Mouse (Mus musculus) neural tube, embryonic 10.5 days (tissue): ENCODE measurements around the gene Nav2.

Experiments
- DNase-seq: peaks from one replicate; pipeline ENCODE4 v3.0.0-alpha.2; 2017; ENCODE audit warnings: low spot score; ENCODE audit errors: extremely low spot score

The Nav2 gene

DNA sequence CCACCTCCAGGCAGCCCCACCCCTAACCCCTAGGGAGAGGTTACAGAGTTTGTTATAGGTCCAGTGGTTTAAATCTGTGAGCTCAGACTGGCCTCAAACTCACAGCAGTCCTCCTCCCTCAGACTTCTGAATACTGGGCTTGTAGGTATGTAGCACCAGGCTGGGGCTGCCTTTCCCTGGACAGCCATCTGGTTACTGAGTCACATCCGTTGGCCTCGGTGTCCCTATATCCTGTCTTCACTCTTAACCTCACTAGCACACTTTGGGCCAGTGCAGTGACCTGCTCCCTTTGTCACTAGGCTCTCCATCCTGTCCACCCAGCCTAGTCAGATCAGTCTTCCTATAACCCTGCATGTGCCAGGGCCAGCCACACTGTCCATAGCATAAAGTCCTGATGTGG lies 19.8 kb upstream of the Nav2 start:
- no peak for DNase-seq

DNA sequence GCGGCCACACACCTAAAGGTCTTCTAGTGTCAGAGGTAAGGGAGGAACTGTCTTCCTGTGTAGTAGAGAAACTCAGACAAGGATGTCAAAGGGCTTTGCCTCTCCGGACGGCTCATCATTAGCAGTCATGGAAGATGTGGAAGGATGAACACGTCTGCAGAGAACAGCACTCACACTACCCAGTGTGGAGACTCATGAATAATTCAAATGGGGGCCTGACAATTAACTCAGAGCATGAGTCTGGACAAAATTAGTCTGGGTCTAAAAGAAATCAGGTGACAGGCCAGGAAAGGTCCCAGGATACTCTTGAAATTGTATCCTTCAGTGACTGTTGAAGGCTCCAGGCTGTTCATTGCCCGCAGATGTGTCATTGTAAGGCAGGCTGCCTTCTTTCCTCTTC lies 17.5 kb upstream of the Nav2 start:
- no peak for DNase-seq

DNA sequence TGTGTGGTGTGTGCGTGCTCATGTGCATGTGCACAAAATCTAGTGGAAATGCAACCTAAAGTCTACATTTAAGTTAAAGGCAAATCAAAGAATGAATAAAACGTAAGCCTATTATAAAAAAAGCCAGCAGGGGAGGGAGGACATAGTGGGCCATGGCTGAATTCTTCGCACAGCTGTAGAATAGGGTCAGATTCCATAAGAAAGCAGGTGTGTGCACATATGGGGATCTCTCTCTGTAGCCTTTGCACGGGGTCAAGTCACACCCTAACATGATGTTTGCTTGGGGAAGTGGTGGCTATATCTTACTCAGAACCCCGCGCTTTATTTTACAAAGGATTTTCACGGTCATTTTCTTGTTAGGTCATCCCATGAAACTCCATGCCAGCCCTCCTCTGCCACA lies 15.4 kb upstream of the Nav2 start:
- DNase-seq, result no peak

DNA sequence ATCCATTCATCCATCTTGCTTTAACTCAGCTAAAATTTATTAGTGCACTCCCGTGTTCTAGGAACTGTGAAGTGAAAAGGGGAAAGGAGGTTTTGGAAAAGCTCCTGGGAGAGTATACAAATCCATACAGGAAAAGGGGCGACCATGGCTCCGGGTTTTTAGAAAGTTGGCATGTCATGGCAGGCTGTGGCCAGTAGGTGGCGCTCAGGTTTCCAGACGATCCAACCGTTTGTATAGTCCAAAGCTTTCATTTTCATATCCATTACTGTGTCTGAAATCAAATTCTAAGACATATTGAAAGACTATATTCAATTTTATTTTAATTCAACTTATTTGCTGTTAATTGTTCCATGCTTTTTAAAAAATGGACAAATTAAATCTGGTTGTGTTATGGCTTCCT lies 14.4 kb upstream of the Nav2 start:
- DNase-seq, result peak; percentile 75

DNA sequence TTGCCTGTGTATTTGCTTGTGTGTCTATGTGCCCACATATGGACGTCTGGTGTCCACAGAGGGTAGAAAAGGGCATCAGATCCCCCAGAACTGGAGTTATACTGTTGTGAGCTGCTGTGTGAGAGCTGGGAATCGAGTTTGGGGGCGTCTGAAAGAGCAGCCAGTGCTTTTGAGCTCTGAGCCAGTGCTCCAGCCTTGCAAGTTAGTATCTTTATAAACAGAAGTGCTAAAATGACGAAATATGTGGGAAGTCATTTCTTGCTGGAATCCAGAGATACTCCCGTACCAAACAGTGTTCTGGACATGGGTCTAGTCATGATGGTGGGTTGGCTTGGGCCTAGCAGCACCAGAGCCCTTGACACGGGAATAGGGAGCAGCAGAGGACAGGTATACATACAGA lies 13.8 kb upstream of the Nav2 start:
- no peak for DNase-seq

DNA sequence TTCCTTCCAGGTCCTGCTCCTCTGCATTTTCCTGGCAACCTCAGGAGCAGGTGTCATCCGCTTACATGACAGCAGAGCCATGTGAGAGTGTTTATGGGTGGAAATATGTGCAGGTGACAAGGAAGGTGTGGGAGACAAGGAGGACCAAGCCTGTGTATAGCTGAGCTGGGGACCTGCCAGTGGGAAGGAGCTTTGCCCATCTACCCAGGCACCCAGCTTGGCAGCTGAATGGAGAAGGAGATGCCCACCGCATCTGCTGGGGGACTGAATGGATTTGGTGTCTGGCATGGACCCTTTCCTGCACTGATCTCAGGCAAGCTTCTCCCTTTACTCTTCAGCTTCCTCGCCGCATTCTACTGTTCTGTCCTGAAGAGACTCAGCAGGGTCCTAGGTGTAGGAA lies 13.0 kb upstream of the Nav2 start:
- no peak for DNase-seq

DNA sequence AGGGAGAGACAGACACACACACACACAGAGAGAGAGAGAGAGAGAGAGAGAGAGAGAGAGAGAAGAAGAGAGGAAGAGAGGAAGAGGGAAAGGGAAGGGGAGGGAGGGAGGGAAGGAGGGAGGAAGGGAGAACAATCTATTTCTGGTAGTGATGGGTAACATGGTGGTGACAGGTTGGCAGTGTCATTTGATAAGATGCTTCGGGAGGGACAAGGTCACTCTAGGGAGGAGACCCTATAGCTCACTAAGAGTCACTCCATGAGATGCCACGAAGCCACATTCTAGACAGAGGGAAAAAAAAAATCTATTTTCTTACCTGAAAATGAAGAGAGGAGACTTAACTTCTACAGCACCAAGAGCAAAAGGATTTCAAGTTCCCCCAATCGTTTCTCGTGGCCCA lies 12.5 kb upstream of the Nav2 start:
- no peak for DNase-seq

DNA sequence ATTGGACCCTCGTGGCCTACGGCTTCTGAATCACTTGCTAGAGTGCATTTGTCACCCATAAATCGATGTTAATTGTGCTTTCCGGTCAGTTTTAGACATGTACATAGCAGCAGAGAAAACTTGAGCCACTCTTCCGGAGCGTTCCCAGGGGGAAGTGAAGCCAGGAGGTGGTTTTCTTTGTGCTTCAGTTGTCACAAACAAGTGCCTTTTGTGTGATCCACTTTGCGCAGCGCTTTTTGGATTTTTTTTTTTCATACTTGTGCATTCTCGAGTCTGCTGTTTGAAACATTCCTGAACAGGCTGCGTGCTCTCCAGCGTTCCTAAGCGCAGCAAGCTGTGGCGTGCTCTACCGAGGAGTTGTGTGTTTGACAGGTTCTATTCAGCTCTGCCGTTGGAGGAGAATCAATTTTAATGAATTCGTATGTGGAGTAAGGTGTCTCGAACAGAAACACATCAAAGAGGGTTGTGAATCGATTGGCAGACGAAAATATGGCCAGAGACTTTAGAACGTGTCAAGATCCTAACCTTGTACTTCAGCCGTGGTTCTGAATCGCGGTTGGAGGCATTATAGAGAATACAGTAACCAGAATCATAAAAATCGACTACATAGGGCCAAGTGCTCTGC lies 10.9 kb upstream of the Nav2 start:
- no peak for DNase-seq

DNA sequence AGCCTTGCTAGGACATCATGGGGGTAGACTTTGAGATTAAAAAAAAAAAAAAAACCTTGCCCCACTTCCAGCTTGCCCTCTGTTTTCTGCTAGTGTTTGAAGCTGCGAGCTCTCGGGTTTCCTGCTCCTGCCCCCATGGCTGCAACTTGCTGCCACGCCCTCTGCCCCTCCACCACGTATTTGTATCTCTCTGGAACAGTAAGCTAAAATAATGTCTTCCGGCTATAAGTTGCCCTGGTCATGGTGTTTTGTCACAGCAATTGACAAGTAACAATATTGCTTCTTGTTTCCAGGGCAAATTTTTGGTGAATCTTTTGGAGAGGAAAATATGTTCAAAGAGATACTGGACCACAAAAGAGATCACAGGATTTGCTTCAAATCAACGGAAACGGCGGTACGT lies 10.1 kb upstream of the Nav2 start:
- no peak for DNase-seq

DNA sequence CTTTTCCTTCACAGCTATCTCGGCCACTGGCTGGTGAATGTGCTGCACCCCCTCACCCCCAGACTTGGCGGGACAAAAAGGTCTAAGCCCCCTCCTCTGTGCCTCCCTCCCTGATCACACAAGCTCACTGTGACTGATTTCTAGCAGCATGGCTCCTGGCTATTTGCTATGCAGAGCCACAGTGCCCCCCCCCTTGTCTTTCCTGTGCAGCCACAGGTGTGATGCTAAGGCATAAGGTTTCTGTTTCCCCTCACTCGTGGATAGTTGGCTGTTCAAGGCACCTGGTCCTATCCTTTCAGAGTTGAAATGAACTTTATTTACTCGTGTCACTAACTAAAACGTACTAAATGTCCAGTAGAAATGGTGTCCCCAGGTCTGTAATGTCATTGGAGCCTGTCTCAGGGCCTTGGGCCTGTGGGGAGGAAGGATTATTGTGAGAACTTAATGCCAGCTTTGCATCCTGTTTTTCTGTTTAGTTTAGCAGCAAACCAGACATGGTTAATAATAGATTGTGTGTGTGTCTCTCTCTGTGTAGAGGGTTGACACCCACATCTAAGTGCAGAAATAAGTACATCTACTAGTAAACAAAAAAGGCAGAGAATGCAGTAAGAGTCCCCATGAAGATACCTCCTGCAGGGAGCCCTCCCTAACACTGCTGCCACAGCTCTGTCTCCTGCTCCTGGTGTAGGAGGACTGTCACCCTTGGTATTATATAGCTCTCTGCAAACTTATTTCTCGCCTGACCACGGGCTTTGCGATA lies 7.9 kb upstream of the Nav2 start:
- no peak for DNase-seq

DNA sequence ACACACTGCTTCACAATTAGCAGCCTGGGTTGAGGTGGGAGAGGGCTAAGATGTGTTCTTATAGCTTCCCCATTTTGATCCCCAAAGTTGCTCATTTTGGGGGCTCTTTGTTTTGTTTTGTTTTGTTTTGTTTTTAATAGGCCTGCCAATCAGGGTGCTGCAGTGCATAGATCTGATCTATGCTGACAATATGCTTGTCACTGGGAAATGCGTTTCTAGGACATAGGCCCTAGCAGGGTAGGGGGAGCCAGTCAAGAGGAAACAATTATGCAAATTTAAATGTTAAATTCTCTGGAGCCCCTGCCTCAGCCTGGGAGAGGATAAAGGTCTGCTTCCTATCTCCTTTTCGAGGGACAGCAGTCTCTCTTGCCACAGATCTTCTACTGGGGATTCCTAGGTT lies 6.1 kb upstream of the Nav2 start:
- no peak for DNase-seq

DNA sequence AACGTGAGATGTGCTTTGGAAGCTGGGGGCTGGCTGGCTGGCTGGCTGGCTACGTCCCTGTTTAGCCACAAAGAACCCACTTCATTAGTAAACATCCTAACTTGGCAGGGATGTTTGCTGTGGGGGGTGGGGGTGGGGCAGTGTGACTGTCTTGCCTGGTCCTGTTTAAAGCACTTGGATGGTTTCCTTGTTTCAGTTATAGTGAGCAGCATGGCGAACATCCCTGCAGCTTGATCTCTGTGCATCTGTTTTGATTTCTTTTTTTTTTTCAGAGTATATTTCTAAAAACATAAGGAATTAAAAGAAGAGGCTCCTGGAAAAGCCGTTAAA lies 791 bp downstream of the Nav2 start:
- DNase-seq, result no peak

DNA sequence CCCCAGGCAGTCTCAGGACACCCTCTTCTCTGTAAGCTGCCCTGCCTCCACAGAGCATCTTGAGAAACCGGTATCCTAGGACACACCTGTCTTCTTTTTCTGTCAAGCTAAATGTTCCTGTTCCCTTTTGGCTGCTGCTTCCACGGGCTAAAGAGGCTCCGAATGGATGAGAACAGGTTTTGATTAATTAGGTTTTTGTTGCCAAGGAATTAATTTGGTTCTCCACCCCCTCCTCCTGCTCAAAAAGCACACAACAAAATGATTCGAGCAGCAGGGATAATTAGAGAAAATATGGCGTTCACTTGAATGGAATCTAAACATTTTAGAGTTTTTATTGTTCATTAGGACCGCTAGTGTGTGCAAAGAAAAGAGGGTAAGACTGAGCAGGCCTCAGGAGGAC lies 1.8 kb downstream of the Nav2 start:
- DNase-seq, result no peak

DNA sequence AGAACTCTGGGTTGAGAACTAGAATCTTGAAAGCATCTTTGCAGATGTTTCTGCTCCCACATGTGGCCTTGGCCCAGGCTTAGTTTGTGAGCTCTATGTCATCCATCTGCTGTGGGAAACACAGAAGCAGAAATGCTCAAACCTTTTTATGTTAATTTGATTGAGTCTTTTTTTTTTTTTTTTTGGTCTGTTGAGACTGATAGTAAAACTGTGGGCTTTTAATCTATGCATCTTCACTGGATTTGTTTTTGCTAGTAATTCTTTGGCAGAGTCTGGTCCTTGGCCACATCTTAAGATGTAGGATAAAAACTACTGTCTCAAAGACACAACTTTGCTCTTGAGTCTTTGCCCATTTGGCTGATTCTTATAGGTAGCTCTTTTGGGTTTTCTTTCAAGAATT lies 2.6 kb downstream of the Nav2 start:
- no peak for DNase-seq

DNA sequence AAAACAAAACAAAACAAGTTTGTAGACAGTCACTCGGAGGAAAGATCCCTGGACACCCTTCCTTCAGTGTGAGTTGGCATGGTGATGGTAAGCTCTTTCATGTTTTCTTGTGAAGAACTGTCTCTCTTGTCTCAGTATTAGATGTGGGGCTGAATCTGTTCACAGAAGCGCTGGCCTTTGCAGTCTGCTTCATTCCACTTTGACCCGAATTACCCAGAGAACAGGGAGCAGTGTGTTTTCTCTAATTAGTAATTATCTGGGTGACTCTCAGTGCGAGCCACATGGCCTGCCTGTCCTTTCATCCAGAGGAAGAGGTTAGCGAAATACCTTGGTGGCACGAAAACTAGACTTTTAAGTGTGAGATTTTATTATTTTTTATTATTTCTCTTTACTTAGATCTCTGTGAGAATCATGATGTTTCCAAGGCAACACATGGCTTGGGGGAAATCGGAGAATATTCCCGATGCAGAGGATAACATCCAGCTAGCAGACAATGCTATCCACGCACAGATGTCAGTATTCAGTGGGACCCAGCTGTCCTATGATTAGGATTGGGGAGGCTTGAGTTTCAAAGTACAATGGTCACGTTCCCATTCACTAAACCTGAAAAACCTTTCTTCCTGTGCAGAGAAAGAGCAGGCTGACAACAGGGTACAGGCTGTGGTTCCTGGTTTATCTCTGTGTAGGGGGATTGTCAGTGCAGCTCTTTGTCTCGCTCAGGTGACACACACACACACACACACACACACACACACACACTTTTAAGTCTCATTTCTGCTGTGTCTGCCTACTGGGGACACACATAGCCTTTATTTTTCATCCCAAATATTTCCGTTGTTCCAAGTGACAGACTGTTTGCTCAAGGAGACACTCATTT lies 6.4 kb downstream of the Nav2 start:
- no peak for DNase-seq

DNA sequence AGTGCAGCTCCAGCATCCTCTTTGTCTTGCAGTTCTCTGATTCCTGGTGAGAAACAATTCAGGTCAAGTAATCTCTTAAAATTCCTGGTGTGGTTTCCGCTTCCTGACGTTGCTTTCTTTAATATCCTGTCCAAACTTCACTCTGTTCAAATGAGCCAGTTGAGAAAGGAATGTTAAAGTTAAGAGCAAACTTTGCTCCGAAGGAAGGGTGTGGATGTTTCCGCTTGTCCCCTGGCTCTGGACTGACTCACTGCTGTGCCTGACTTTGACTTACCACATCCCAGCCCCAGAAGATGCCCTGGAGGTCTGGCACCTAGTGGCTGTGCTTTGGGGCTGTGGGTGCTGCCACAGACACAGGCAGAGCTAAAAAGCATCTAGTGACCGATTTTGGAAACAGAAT lies 8.9 kb downstream of the Nav2 start:
- no peak for DNase-seq

DNA sequence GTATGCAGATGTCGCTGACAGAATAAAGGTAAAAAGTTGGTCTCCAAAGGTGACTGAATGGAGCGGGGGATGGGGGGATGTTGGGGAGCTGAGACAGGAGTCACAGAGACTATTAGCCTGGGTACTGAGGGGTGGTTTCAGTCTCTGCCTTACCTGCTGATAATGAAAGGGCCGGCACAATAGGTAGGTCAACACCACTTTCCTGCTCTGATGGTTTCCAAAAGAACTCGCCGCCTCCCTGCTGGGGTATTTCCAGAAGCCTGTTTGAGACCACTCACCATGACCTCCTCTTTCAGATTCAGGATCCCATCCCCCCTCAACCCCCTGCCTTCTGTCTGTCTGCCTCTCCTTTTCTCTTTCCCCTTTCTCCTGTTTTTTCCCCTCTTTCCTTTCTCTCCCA lies 9.5 kb downstream of the Nav2 start:
- no peak for DNase-seq

DNA sequence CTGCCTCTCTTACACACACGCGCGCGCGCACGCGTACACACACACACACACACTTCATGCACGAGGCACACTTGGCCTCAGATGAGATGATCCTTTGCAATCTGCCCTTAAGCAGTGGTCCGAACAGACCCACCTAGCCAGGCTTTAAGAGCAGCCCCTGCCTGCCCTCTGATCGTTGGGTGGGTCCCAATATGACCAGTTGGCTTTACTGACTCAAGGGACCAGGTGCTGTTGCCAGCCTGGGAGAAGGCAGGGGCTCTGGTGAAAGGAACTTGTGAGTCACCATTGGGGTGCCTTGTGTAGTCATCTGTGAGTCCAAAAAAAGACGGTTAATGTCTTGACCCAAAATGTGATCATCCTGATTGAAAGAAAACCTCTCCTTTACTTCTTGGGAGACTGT lies 9.9 kb downstream of the Nav2 start:
- DNase-seq, result no peak

DNA sequence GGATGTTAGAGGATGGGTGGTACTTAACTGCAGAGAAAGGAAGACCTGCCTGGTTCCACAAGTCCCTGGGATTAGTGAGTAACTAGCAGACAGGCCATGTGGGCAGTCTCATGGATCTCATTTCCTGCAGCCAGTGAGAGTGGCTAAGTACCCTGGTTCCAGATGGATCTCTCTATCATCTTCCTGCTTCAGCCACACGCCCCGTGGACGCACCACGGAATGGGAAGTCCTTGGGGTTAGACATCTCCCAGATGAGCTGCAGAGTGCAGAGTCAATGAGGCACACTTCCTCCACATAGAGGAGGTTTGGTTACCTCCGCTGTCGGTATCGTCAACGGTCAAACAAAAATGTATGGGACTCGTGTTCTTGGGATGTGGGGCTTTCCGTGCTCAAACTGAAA lies 15.1 kb downstream of the Nav2 start:
- no peak for DNase-seq

DNA sequence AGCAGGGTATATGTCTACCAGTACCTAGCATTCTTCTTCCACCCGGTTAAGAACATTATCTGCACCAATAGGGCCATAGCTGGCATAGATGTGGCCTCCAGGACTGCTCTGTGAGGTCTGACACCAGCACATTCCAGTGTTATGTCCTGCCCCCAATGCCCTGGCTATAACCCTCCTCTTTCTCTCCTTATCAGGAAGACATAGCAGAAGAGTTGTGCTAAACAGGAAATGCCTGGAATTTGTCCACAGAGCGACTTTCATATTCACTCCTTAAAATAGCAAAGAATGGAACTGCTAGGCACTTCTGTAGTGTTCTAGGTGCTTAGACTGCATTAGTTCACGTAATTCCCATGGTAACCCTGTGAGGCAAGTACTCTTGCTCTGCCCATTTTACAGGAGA lies 16.7 kb downstream of the Nav2 start:
- DNase-seq, result no peak

DNA sequence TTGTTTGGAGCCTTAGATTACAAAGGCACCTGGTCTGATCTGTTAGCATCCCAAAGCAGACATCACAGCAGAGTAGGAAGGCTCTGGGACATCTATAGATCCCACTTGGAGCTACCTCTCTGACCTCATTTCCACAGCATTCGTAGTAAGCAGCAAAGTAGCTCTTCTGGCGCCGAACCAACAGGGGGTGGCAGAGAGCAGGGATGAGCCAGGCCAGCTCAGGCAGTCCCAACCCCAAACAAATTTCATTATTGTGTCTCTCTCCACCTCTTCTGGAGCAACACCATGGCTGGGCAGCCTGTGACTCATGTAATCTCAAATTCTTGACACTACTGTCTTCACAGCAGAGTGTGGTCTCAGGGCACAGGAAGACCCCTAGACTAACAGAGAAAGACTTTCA lies 19.8 kb downstream of the Nav2 start:
- peak; percentile 67 for DNase-seq

DNA sequence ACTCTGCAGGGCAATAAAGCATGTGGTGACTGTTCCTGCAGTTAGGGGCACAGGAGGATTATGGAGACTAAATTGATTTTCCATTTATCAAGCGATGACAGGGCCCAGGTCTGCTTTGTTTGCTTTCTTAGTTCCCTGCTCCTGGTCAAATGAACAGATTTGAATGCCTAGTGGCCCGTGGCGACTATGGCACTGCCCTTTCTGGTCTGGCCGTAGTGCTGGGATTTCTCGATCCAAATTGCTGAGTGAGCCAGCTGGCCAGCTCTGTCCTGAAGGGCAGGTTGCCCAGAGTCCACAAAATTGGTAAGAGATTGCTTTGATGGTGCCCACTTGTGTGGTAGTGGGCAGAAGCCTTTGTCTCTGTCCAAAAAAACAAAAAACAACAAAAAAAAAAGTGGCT lies 21.9 kb downstream of the Nav2 start:
- no peak for DNase-seq

DNA sequence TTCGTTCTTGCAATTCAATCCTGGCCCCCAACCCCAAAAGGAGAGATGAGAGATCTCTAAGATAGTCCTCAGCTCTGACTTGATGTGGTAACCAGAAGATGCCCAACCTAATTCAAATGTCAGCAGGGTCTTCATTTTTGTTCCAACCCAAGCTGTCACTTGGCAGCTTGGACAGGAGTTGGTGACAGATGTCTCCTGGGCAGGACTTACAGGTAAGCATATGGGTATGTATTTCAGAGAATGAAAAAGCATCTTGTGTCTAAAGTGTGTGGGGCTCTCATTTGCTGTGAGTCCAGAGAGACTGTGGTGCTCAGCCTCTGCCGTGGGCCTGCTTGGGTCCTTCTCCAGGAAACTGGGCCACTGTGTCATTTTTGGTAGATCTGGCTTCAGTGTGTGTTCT lies 23.6 kb downstream of the Nav2 start:
- no peak for DNase-seq
